Mouse (Mus musculus): ENCODE data around the gene Clip4. TPM values are rescaled to one million over a fixed set of nuclear protein-coding genes. Genes with fewer than 3 reads are reported as not detected.

Clip4 gene
- total and polyA plus RNA-seq, 3 experiments = 0.11 TPM; not detected in 2

DNA sequence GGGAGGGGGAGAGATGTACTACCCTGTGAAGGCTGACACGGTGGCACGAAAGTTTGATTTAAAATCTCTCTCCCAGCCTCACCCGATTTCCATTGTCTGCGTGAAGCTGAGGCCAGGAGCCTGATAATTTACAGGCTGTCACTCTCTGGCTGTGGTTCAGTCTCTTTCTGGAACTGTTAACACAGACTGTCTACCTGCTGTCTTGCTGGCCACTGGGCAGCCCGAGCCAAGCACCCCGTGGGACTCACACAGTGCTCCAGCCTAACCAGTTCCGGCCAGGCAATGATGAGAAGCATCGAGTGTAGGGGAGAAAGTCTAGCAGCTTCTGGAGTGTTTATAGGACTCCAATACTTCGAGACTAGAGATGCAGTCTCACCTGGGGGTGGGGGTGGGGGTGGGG, 22.2 kb upstream of the Clip4 start:
- ATAC-seq (ENCODE audit: extremely low read depth, insufficient number of reproducible peaks, low FRiP score, poor library complexity, severe bottlenecking) (no peak), DNase-seq (ENCODE audit: low spot score) (no peak)
- TF ChIP-seq CTCF (IDR thresholded peaks at IDR 0.05; ENCODE audit: low read depth, low read length) = no peak
- TF ChIP-seq GATA2 (IDR thresholded peaks at IDR 0.05; ENCODE audit: borderline replicate concordance, low read depth, low read length) = no peak
- no peak for TF ChIP-seq TAL1 (conservative IDR thresholded peaks at IDR 0.05; ENCODE audit: low read depth, low read length)
- no peak for TF ChIP-seq GATA1 (IDR thresholded peaks at IDR 0.05; ENCODE audit: borderline replicate concordance, low read length)
- TF ChIP-seq POLR2AphosphoS5 (IDR thresholded peaks at IDR 0.05; ENCODE audit: insufficient replicate concordance, low read depth, low read length) = no peak
- Histone ChIP-seq H3K4me3 (ENCODE audit: low read depth, low read length) (no peak overlapping the region), H3K4me1 (ENCODE audit: insufficient read depth, low read depth, low read length) (no peaks in the 10 kb centered on the region), H3K27me3 (ENCODE audit: insufficient read depth, low read length) (no peaks in the 10 kb centered on the region), H3K36me3 (replicated peaks) (no peaks in the 10 kb centered on the region), H3K9me3 (replicated peaks) (peaks cover 58% of the 10 kb centered on the region)

DNA sequence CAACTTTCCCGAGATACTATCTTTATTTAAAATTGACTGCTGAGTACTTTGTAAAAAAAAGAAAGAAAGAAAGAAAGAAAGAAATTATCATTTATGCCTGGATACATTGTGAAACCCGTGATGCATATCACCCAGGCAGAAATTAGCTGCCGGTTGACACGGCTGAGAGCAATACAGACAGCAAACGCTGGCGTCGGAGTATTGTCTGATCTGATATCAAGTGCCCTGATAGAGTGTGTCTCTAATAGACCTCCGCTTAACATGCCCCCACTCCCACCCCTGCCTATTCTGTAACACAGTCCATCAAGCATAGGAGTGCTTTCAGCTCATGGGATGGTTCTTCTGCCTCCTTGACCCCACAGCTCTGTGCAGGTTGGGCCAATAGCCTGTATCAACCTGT, 20.7 kb upstream of the Clip4 start:
- ATAC-seq (ENCODE audit: extremely low read depth, insufficient number of reproducible peaks, low FRiP score, poor library complexity, severe bottlenecking) = no peak
- Histone ChIP-seq H3K4me3 (ENCODE audit: low read depth, low read length) (no peak overlapping the region), H3K27me3 (ENCODE audit: insufficient read depth, low read length) (no peaks in the 10 kb centered on the region), H3K9me3 (replicated peaks) (peaks cover 69% of the 10 kb centered on the region), H3K4me1 (ENCODE audit: insufficient read depth, low read depth, low read length) (no peaks in the 10 kb centered on the region), H3K36me3 (replicated peaks) (no peaks in the 10 kb centered on the region)
- no peak for TF ChIP-seq GATA2 (IDR thresholded peaks at IDR 0.05; ENCODE audit: borderline replicate concordance, low read depth, low read length)
- no peak for TF ChIP-seq GATA1 (IDR thresholded peaks at IDR 0.05; ENCODE audit: borderline replicate concordance, low read length)
- TF ChIP-seq TAL1 (conservative IDR thresholded peaks at IDR 0.05; ENCODE audit: low read depth, low read length) = no peak
- no peak for TF ChIP-seq CTCF (IDR thresholded peaks at IDR 0.05; ENCODE audit: low read depth, low read length)
- no peak for TF ChIP-seq POLR2AphosphoS5 (IDR thresholded peaks at IDR 0.05; ENCODE audit: insufficient replicate concordance, low read depth, low read length)
- no peak for DNase-seq (ENCODE audit: low spot score)

GRCm38 (mm10) chr17:71749616-71750168, 18.6 kb upstream of the Clip4 start:
- Histone ChIP-seq H3K36me3 (replicated peaks) (no peaks in the 10 kb centered on the region), H3K9me3 (replicated peaks) (peaks cover 72% of the 10 kb centered on the region), H3K27me3 (ENCODE audit: insufficient read depth, low read length) (no peaks in the 10 kb centered on the region), H3K4me1 (ENCODE audit: insufficient read depth, low read depth, low read length) (no peaks in the 10 kb centered on the region), H3K4me3 (ENCODE audit: low read depth, low read length) (no peak overlapping the region; the same call in 1 of the 2 replicates)
- TF ChIP-seq GATA2 (IDR thresholded peaks at IDR 0.05; ENCODE audit: borderline replicate concordance, low read depth, low read length) = no peak
- TF ChIP-seq CTCF (IDR thresholded peaks at IDR 0.05; ENCODE audit: low read depth, low read length) = no peak
- no peak for TF ChIP-seq POLR2AphosphoS5 (IDR thresholded peaks at IDR 0.05; ENCODE audit: insufficient replicate concordance, low read depth, low read length)
- TF ChIP-seq GATA1 (IDR thresholded peaks at IDR 0.05; ENCODE audit: borderline replicate concordance, low read length) = no peak
- no peak for TF ChIP-seq TAL1 (conservative IDR thresholded peaks at IDR 0.05; ENCODE audit: low read depth, low read length)
- DNase-seq (ENCODE audit: low spot score) (no peak), ATAC-seq (ENCODE audit: extremely low read depth, insufficient number of reproducible peaks, low FRiP score, poor library complexity, severe bottlenecking) (no peak)

DNA sequence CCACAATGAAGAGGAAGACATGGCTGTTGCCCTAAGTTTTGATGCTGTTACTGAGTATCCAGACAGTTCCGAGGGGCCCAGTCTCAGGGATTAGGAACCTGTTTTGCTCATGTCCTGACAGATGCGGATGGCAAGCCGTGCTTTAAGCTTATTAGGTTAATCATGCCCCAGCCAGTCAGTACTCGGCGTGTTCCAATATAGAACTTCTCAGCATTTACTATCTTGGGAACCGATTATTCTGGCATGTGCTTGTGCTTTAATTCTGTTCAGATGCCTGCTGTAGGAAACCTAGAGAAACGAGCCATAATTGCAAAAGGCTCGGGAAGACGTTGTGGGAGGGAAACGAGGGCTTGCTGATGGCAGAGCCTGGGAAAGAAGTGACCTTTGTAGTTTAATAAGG, 15.4 kb upstream of the Clip4 start, which contains the start of gene Pcare:
Gene Pcare (minus strand): TSS at position 64 of the 400 bp plus-strand sequence.
- peaks cover 60% of the 10 kb centered on the region for H3K9me3 ChIP-seq (replicated peaks)
- H3K36me3 ChIP-seq (replicated peaks) = no peaks in the 10 kb centered on the region
- no peak within 1 kb of the TSS for H3K4me3 ChIP-seq (ENCODE audit: low read depth, low read length)
- TF ChIP-seq GATA2 (IDR thresholded peaks at IDR 0.05; ENCODE audit: borderline replicate concordance, low read depth, low read length) (no peak), CTCF (IDR thresholded peaks at IDR 0.05; ENCODE audit: low read depth, low read length) (no peak), GATA1 (IDR thresholded peaks at IDR 0.05; ENCODE audit: borderline replicate concordance, low read length) (no peak), TAL1 (conservative IDR thresholded peaks at IDR 0.05; ENCODE audit: low read depth, low read length) (no peak), POLR2AphosphoS5 (IDR thresholded peaks at IDR 0.05; ENCODE audit: insufficient replicate concordance, low read depth, low read length) (no peak)
- DNase-seq (ENCODE audit: low spot score) (no peak), ATAC-seq (ENCODE audit: extremely low read depth, insufficient number of reproducible peaks, low FRiP score, poor library complexity, severe bottlenecking) (no peak)
- no peaks in the 10 kb centered on the region for H3K4me1 ChIP-seq (ENCODE audit: insufficient read depth, low read depth, low read length)
- H3K27me3 ChIP-seq (ENCODE audit: insufficient read depth, low read length) = no peaks in the 10 kb centered on the region

DNA sequence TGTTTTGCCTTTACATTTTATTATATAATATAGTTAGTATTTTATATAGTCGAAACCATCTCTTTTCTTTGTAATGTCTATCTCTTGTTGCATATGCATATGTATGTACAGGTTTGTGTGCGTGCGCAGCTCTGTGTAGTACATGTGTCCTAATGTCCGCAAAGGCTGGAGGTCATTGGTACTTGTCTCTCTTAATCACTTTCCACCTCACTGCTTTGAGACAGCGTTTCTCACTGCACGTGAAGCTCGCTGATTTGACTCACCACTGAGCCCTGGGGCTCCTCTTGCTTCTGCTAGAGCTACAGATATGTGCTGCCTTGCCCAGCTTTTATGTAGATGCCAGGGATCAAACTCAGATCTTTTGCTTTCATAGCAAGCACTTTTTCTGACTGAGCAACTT, 7.7 kb upstream of the Clip4 start:
- Histone ChIP-seq H3K36me3 (replicated peaks) (no peaks in the 10 kb centered on the region), H3K4me3 (ENCODE audit: low read depth, low read length) (no peak overlapping the region), H3K27me3 (ENCODE audit: insufficient read depth, low read length) (no peaks in the 10 kb centered on the region), H3K4me1 (ENCODE audit: insufficient read depth, low read depth, low read length) (no peaks in the 10 kb centered on the region), H3K9me3 (replicated peaks) (peaks cover 4% of the 10 kb centered on the region; the same call in 1 of the 2 replicates)
- ATAC-seq (ENCODE audit: extremely low read depth, insufficient number of reproducible peaks, low FRiP score, poor library complexity, severe bottlenecking) = no peak
- DNase-seq (ENCODE audit: low spot score) = no peak
- no peak for TF ChIP-seq CTCF (IDR thresholded peaks at IDR 0.05; ENCODE audit: low read depth, low read length)
- no peak for TF ChIP-seq GATA2 (IDR thresholded peaks at IDR 0.05; ENCODE audit: borderline replicate concordance, low read depth, low read length)
- TF ChIP-seq TAL1 (conservative IDR thresholded peaks at IDR 0.05; ENCODE audit: low read depth, low read length) = no peak
- TF ChIP-seq GATA1 (IDR thresholded peaks at IDR 0.05; ENCODE audit: borderline replicate concordance, low read length) = no peak
- TF ChIP-seq POLR2AphosphoS5 (IDR thresholded peaks at IDR 0.05; ENCODE audit: insufficient replicate concordance, low read depth, low read length) = no peak

DNA sequence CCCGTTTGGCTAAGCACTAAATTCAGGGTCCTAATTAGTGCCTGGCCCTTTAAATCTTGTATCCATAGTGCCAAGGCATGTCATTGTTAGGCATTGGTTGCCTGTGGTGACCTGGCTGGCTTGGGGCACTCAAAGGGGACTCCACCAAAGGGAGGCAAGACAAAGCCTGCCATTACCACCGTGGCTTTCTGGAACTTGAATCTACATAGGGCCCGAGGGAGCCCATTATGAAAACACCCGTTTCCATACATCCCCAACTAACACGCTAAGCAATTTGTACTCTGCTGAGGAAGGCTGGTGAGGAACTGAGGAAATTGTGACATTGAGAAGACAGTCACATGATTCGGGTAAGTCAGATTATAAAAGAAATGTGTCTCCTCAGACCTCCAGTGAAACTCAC, 1.3 kb downstream of the Clip4 start:
- H3K4me1 ChIP-seq (ENCODE audit: insufficient read depth, low read depth, low read length) = no peaks in the 10 kb centered on the region

More for the DNA sequence above, 1.3 kb downstream of the Clip4 start:
- Histone ChIP-seq H3K9me3 (replicated peaks) (peaks cover 18% of the 10 kb centered on the region), H3K27me3 (ENCODE audit: insufficient read depth, low read length) (no peaks in the 10 kb centered on the region), H3K36me3 (replicated peaks) (no peaks in the 10 kb centered on the region), H3K4me3 (ENCODE audit: low read depth, low read length) (no peak overlapping the region)
- TF ChIP-seq POLR2AphosphoS5 (IDR thresholded peaks at IDR 0.05; ENCODE audit: insufficient replicate concordance, low read depth, low read length) (no peak), TAL1 (conservative IDR thresholded peaks at IDR 0.05; ENCODE audit: low read depth, low read length) (no peak)
- DNase-seq (ENCODE audit: low spot score) (no peak), ATAC-seq (ENCODE audit: extremely low read depth, insufficient number of reproducible peaks, low FRiP score, poor library complexity, severe bottlenecking) (no peak)
